Mouse (Mus musculus) common myeloid progenitor, adult 5-6 weeks (primary cell): ENCODE measurements around the gene Cul4b. TPM values are rescaled to one million over a fixed set of nuclear protein-coding genes. Genes with fewer than 3 reads are reported as not detected.
A peak's percentile ranks its signal among the peaks of the same experiment; 100 is the strongest.
"Not testable (repeated sequence)": the region's sequence is repeated elsewhere in the genome, so short reads cannot be mapped to it uniquely, and the experiment has no call there.

Experiments
- ATAC-seq: replicated peaks from 2 replicates; pipeline ENCODE4 v1.8.0; 2016; ENCODE audit warnings: low read depth, mild to moderate bottlenecking, moderate TSS enrichment, inconsistent platforms; ENCODE audit not compliant: poor library complexity, severe bottlenecking
- total RNA-seq: library from RNA; stranded (forward); fragments of 200-1000, 187-1606 nt; gene quantifications from 2 replicates; pipeline ENCODE4 v1.2.3, GENCODE M21; 2017

Cul4b gene
- 65.5 and 70.0 TPM in 2 replicates for total RNA-seq

- no peak for ATAC-seq
These were observed at the start of gene Cul4b for GRCm38 (mm10) chrX:38576078-38576477. Gene Cul4b, minus strand, starts transcription at chrX:38576196.

DNA sequence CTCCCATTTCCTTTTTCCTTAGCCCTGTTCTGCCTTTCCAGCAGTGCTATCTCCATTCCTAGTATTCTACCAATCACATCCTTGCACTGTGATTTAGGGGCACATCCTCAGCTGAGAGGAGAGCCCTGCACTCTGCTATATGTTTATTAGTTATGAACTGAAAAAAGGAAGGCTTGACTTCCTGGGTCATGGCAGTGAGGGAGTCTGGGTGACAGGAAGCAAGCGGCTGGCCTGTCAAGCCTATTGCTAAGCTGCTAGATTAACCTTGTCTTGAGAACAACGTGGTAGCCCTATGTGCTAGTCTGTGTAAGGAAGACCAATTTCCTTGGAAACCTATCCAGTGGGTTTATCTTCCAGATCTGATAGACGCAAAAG, 25.0 kb upstream of the Cul4b start:
- ATAC-seq, result peak; percentile 69

- peak; percentile 99 for ATAC-seq
These were observed 24.4 kb upstream of the Cul4b start, which contains the start of gene Mcts1 for GRCm38 (mm10) chrX:38600177-38600994. Gene Mcts1, plus strand, starts transcription at chrX:38600578.

DNA sequence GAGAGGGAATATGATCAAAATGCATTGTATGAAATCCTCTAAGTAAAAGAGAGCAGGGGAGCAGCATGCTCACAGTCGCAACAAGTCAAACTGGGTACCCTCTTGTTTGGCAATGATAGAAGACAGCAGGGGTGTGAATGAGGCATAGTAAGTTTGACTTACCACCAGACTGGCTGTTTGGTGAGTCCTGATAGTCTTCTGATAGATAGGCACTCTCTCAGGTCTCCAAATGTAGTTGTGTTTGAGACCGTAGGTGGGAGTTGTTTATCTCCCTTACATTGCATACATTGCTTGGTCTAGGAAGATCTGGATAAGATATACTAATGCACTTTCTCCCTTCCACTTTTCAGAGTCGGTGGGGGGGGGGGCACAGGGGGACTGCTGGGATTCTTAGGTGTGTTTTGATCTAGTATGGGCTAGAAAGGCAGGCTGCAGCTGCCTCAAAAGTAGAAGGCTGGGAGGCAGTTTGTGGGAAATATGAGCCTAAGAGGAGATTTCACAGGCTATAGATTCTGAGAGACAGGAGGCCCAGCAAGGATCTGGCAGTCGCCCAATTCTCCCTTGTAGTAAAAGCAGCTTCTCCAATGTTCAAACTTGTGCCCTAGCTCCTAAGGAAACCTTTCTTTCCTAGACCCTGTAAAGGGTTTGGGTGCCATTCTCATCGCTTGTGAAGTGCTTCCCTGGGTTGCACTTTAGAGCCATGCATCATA, 17.3 kb upstream of the Cul4b start:
- no peak for ATAC-seq

GRCm38 (mm10) chrX:38591749-38592148, 15.8 kb upstream of the Cul4b start:
- ATAC-seq, result no peak

DNA sequence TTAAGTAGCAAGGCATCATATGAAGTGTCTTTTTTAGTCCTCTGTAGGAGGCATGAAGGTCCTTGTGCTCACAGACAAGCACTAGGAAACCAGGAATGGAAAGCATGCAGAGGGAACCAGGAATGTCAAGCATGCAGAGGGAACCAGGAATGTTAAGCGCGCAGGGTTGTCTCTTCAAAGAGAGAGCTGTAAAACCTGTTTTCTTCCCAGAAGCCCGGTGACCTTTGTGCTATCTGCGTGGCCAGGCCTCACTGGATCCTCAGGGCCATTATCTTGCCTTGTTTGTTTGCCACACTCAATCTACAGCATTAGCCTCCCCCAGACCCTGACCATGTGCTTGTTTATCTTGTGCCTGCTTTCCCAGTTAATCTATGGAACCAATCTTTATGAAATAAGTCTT, 13.8 kb upstream of the Cul4b start:
- ATAC-seq, result no peak

DNA sequence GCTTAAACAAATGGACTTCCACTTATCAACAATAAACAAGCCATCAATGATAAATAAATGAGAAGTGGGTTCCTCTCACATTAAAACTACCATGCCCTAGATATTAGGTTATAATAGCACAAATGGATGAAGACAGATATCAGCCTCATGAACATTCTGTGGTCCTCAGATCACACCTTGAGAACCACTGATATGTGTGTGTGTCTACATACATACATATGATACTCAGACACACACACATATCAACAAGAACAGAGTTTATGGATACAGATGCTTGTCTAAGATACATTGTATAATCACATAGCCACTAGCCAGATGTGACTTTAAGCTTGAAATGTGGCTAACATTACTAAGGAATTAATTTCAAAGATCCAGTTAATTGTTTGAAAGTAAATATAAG, 7.3 kb upstream of the Cul4b start:
- ATAC-seq, result no peak

DNA sequence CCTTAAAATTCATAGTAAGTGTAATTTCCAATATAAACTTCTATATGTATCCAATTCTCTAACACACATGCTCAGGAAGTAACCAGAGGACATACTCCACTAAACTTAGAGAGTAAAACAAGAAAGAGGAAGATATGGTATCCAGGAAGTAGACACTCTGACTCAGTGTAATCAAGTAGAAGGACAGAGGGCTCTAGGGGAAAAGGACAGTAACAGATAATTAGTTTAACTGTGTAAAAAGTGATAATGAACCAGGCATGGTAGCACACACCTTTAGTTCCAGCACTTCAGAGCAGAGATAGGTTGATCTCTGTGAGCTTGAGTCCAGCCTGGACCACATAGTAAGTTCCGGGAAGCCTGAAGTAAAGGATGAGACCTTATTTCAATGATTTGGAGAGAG, 5.1 kb upstream of the Cul4b start:
- peak; percentile 72; the same call in 1 of the 2 replicates for ATAC-seq

DNA sequence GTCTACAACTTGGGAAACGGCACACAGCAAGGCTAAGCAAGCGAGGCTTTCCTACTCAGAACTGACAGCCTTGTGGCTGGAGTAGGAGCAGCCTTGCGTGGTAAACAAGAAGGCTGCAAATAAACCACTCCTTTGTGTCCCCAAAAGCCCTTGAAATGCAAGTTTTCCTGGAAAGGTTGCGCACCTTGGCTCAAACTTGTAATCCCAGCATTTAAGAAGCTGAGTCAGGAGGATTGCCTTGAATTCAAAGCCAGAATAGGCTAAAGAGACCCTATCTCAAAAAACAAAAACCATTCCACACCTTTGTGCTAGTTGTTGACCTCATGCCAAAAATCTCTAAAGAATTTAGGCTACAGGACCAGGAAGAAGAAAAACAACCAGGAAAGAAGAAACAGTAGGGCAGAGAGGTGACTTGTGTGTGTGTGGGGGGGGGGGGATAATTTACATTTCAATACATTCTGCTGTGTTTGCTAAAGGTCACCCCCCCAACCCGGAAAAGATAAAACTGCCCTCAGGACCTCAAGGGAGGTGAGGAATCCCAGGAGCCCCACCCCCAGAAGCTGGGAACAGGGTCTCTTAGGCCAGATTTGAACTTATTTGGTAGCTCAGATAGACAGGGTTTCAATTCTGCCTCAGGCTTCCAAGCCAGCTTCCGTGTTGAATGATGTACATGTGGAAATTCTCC, 9.3 kb downstream of the Cul4b start:
- ATAC-seq, result no peak

DNA sequence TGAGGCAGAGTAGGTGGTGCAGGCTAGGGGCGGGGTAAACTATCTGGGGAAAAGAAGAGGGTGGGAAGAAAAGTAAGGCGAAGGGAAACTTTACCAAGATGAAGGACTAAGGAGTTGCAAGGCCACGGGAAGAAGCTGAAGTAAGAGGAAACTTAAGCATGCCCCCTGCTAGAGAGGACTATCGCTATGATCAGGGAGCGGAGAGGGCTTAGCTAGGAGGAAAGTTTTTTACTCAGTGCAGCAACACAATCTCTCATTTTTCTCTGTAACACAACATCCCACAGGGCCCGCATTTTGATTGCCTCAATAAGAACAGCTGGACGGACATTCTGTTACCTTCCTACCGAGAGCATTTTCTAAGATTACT, 10.8 kb downstream of the Cul4b start:
- ATAC-seq, result no peak

GRCm38 (mm10) chrX:38564542-38565175, 11.3 kb downstream of the Cul4b start:
- ATAC-seq, result peak; percentile 92

DNA sequence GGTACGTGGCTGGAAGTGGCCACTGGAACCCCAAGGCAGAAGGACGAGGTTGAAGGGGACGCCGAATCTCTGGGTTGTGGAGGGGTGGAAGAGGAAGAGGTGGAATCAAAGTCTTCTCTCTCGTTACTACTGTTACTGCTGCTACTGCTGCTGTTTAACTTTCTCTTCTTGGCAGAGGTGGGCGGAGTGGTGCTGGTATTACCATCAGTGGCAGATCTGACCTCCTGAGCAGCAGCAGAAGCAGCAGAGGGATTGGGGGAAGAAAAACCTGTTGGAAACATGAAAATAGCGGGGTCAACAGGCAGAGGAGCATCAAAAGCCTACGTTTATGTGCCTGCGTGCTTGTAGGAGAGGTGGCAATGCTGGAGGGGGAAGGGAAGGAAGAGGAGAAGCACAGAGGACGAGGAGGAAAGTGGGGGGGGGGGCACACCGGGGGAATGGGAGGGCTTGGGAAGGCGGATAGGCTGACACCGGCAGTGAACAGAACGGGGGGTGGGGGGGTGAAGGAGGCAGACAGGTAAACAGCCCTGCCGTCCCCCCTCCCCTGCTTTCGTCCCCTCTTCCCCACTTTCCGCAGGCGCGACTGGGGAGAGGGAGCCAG, 12.0 kb downstream of the Cul4b start:
- ATAC-seq, result no peak

DNA sequence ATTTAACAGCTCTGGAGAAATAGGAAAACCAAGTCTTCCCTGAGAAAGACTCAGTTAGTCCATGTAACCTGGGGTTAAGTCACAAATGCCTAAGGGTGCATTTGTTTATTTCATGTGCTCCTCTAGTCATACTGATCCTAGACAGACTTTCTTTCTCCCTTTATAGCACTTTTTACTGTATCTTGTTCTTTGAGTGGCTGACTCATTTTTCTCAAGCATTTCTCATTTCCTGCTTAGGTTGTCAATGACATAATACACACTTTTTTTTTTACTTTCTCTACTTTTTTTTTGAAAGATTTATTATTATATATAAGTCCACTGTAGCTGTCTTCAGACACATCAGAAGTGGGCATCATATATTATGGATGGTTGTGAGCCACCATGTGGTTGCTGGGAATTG, 22.7 kb downstream of the Cul4b start:
- ATAC-seq, result no peak

DNA sequence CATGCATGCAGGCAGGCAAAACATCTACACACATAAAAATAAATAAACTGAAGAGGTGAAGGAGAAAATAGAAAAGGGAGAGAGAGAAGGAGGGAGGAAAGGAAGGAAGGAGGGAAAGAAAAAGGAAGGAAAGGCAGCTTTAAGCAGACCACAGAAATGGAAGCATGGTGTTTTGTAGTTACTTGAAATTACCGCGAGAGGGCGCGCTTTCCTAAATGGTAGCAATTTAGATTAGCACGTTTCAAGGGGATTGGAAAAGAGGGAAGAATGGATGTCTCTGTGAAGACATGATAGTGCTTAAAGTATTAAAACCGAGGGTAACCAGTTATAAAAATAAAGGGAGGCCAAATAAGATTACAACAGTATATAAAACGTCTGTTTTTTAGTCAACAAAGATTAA, 61.4 kb downstream of the Cul4b start:
- ATAC-seq, result peak; percentile 62; the same call in 1 of the 2 replicates

DNA sequence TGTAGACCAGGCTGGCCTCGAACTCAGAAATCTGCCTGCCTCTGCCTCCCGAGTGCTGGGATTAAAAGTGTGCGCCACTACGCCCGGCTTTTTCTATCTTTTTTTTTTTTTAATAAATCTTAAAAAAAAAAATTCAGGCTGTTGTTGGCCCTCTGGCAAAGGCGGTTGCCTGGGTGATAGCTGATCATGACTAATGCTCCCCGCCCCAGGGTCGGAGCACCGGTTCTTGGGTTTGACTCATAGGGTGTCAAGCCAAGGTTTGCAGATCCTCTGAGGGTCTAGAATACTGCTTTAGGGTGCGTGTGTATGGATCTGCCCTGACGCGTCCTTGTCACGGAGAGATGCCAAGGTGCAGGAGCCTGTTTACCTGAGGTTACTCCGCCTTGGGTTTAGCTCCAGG, 71.2 kb downstream of the Cul4b start:
- ATAC-seq, result no peak

GRCm38 (mm10) chrX:38502182-38502581, 73.8 kb downstream of the Cul4b start:
- ATAC-seq, result not testable (repeated sequence)

DNA sequence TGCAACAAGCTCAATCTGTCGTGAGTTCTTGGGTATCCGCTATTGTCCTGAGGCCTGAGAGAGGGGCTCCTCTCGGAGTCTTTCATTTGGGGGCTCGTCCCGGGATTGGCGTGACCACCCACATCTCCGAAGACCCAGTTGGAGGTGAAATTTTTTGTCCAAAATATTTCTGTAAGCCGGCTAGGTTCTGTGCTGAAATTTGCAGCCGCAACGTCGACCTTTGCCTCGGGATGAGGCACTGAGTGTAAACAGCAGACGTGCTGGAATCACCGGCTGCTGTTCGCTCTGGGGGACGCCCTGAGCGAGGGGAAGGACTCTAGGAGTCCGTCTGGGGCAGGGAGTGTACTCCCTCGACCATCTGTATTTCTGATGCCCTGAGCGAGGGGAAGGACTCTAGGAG, 90.5 kb downstream of the Cul4b start:
- ATAC-seq, result not testable (repeated sequence)
